Mouse (Mus musculus): ENCODE results near the gene Morc1. TPM values are rescaled to one million over a fixed set of nuclear protein-coding genes. Genes with fewer than 3 reads are reported as not detected.

Morc1 gene
- polyA plus RNA-seq, 1 experiment = not detected

GRCm38 (mm10) chr16:48453264-48453663, 22.2 kb downstream of the Morc1 start:
- Histone ChIP-seq H3K36me3 (ENCODE audit: control insufficient read depth, insufficient read depth) (no peaks in the 10 kb centered on the region), H3K4me3 (no peak overlapping the region), H3K4me2 (ENCODE audit: low read depth) (no peak overlapping the region), H3K79me2 (ENCODE audit: control insufficient read depth, insufficient read depth) (no peaks in the 10 kb centered on the region), H3K27me3 (ENCODE audit: control insufficient read depth, insufficient read depth, insufficient read length) (no peaks in the 10 kb centered on the region), H3ac (ENCODE audit: control insufficient read depth, insufficient read length) (no peak overlapping the region)
- no peak for TF ChIP-seq MYOD1 (IDR thresholded peaks at IDR 0.05; ENCODE audit: control insufficient read depth in 1 of 3, insufficient read length in 2 of 3, low read depth in 2 of 3)
- no peak for TF ChIP-seq REST (IDR thresholded peaks at IDR 0.05; ENCODE audit: insufficient read depth, insufficient read length)
- TF ChIP-seq SRF (IDR thresholded peaks at IDR 0.05; ENCODE audit: control insufficient read depth, insufficient read length, low read depth) = no peak
- no peak for TF ChIP-seq E2F4 (IDR thresholded peaks at IDR 0.05; ENCODE audit: insufficient read depth)
- TF ChIP-seq CEBPB (IDR thresholded peaks at IDR 0.05; ENCODE audit: insufficient read depth, poor library complexity, severe bottlenecking) = no peak
- no peak for TF ChIP-seq POLR2A (IDR thresholded peaks at IDR 0.05; ENCODE audit: insufficient read length, low read depth)
- TF ChIP-seq POLR2AphosphoS2 (IDR thresholded peaks at IDR 0.05; ENCODE audit: insufficient read length, low read depth) = no peak
- no peak for TF ChIP-seq MAX (IDR thresholded peaks at IDR 0.05; ENCODE audit: low read depth)
- TF ChIP-seq TCF12 (IDR thresholded peaks at IDR 0.05; ENCODE audit: insufficient read depth, poor library complexity, severe bottlenecking) = no peak
- TF ChIP-seq USF1 (IDR thresholded peaks at IDR 0.05; ENCODE audit: low read depth) = no peak
- TF ChIP-seq TCF3 (IDR thresholded peaks at IDR 0.05; ENCODE audit: insufficient read length, low read depth) = no peak
- no peak for TF ChIP-seq MYOG (IDR thresholded peaks at IDR 0.05; ENCODE audit: control insufficient read depth in 1 of 3, insufficient read depth in 1 of 3, insufficient read length in 2 of 3, low read depth in 2 of 3)

- H3K4me3 ChIP-seq = no peak overlapping the region
- H3K79me2 ChIP-seq (ENCODE audit: control insufficient read depth, insufficient read depth) = no peaks in the 10 kb centered on the region
- no peaks in the 10 kb centered on the region for H3K27me3 ChIP-seq (ENCODE audit: control insufficient read depth, insufficient read depth, insufficient read length)
- H3K4me2 ChIP-seq (ENCODE audit: low read depth) = no peak overlapping the region
- TF ChIP-seq POLR2A (IDR thresholded peaks at IDR 0.05; ENCODE audit: insufficient read length, low read depth) (no peak), USF1 (IDR thresholded peaks at IDR 0.05; ENCODE audit: low read depth) (no peak), MAX (IDR thresholded peaks at IDR 0.05; ENCODE audit: low read depth) (no peak), TCF12 (IDR thresholded peaks at IDR 0.05; ENCODE audit: insufficient read depth, poor library complexity, severe bottlenecking) (no peak), MYOG (IDR thresholded peaks at IDR 0.05; ENCODE audit: control insufficient read depth in 1 of 3, insufficient read depth in 1 of 3, insufficient read length in 2 of 3, low read depth in 2 of 3) (no peak), MYOD1 (IDR thresholded peaks at IDR 0.05; ENCODE audit: control insufficient read depth in 1 of 3, insufficient read length in 2 of 3, low read depth in 2 of 3) (no peak), CEBPB (IDR thresholded peaks at IDR 0.05; ENCODE audit: insufficient read depth, poor library complexity, severe bottlenecking) (no peak), POLR2AphosphoS2 (IDR thresholded peaks at IDR 0.05; ENCODE audit: insufficient read length, low read depth) (no peak), REST (IDR thresholded peaks at IDR 0.05; ENCODE audit: insufficient read depth, insufficient read length) (no peak), E2F4 (IDR thresholded peaks at IDR 0.05; ENCODE audit: insufficient read depth) (no peak), TCF3 (IDR thresholded peaks at IDR 0.05; ENCODE audit: insufficient read length, low read depth) (no peak), SRF (IDR thresholded peaks at IDR 0.05; ENCODE audit: control insufficient read depth, insufficient read length, low read depth) (no peak)
- H3ac ChIP-seq (ENCODE audit: control insufficient read depth, insufficient read length) = no peak overlapping the region
- no peaks in the 10 kb centered on the region for H3K36me3 ChIP-seq (ENCODE audit: control insufficient read depth, insufficient read depth)
Observed at GRCm38 (mm10) chr16:48473396-48473795, 42.4 kb downstream of the Morc1 start.

- H3K27me3 ChIP-seq (ENCODE audit: control insufficient read depth, insufficient read depth, insufficient read length) = no peaks in the 10 kb centered on the region
- no peak overlapping the region for H3ac ChIP-seq (ENCODE audit: control insufficient read depth, insufficient read length)
- no peak overlapping the region for H3K4me3 ChIP-seq
- H3K4me2 ChIP-seq (ENCODE audit: low read depth) = no peak overlapping the region
- no peaks in the 10 kb centered on the region for H3K36me3 ChIP-seq (ENCODE audit: control insufficient read depth, insufficient read depth)
- TF ChIP-seq POLR2A (IDR thresholded peaks at IDR 0.05; ENCODE audit: insufficient read length, low read depth) = no peak
- no peak for TF ChIP-seq CEBPB (IDR thresholded peaks at IDR 0.05; ENCODE audit: insufficient read depth, poor library complexity, severe bottlenecking)
- no peak for TF ChIP-seq POLR2AphosphoS2 (IDR thresholded peaks at IDR 0.05; ENCODE audit: insufficient read length, low read depth)
- TF ChIP-seq MYOD1 (IDR thresholded peaks at IDR 0.05; ENCODE audit: control insufficient read depth in 1 of 3, insufficient read length in 2 of 3, low read depth in 2 of 3) = no peak
- no peak for TF ChIP-seq REST (IDR thresholded peaks at IDR 0.05; ENCODE audit: insufficient read depth, insufficient read length)
- no peak for TF ChIP-seq E2F4 (IDR thresholded peaks at IDR 0.05; ENCODE audit: insufficient read depth)
- no peak for TF ChIP-seq MAX (IDR thresholded peaks at IDR 0.05; ENCODE audit: low read depth)
- no peak for TF ChIP-seq USF1 (IDR thresholded peaks at IDR 0.05; ENCODE audit: low read depth)
- TF ChIP-seq TCF3 (IDR thresholded peaks at IDR 0.05; ENCODE audit: insufficient read length, low read depth) = no peak
- no peak for TF ChIP-seq MYOG (IDR thresholded peaks at IDR 0.05; ENCODE audit: control insufficient read depth in 1 of 3, insufficient read depth in 1 of 3, insufficient read length in 2 of 3, low read depth in 2 of 3)
- TF ChIP-seq SRF (IDR thresholded peaks at IDR 0.05; ENCODE audit: control insufficient read depth, insufficient read length, low read depth) = no peak
- no peak for TF ChIP-seq TCF12 (IDR thresholded peaks at IDR 0.05; ENCODE audit: insufficient read depth, poor library complexity, severe bottlenecking)
- no peaks in the 10 kb centered on the region for H3K79me2 ChIP-seq (ENCODE audit: control insufficient read depth, insufficient read depth)
Observed at GRCm38 (mm10) chr16:48474896-48475802, 44.1 kb downstream of the Morc1 start.

GRCm38 (mm10) chr16:48479266-48479848, 48.3 kb downstream of the Morc1 start:
- no peaks in the 10 kb centered on the region for H3K36me3 ChIP-seq (ENCODE audit: control insufficient read depth, insufficient read depth)
- H3K79me2 ChIP-seq (ENCODE audit: control insufficient read depth, insufficient read depth) = no peaks in the 10 kb centered on the region
- H3K4me3 ChIP-seq = no peak overlapping the region
- TF ChIP-seq MYOD1 (IDR thresholded peaks at IDR 0.05; ENCODE audit: control insufficient read depth in 1 of 3, insufficient read length in 2 of 3, low read depth in 2 of 3) = no peak
- TF ChIP-seq CEBPB (IDR thresholded peaks at IDR 0.05; ENCODE audit: insufficient read depth, poor library complexity, severe bottlenecking) = no peak
- no peak for TF ChIP-seq TCF3 (IDR thresholded peaks at IDR 0.05; ENCODE audit: insufficient read length, low read depth)
- TF ChIP-seq E2F4 (IDR thresholded peaks at IDR 0.05; ENCODE audit: insufficient read depth) = no peak
- no peak for TF ChIP-seq MAX (IDR thresholded peaks at IDR 0.05; ENCODE audit: low read depth)
- no peak for TF ChIP-seq MYOG (IDR thresholded peaks at IDR 0.05; ENCODE audit: control insufficient read depth in 1 of 3, insufficient read depth in 1 of 3, insufficient read length in 2 of 3, low read depth in 2 of 3)
- TF ChIP-seq TCF12 (IDR thresholded peaks at IDR 0.05; ENCODE audit: insufficient read depth, poor library complexity, severe bottlenecking) = no peak
- TF ChIP-seq REST (IDR thresholded peaks at IDR 0.05; ENCODE audit: insufficient read depth, insufficient read length) = no peak
- H3ac ChIP-seq (ENCODE audit: control insufficient read depth, insufficient read length) = no peak overlapping the region
- H3K4me2 ChIP-seq (ENCODE audit: low read depth) = no peak overlapping the region
- no peaks in the 10 kb centered on the region for H3K27me3 ChIP-seq (ENCODE audit: control insufficient read depth, insufficient read depth, insufficient read length)
